Mouse (Mus musculus) thymus, postnatal 4 days (tissue): ENCODE measurements at regions not wholly inside any gene's neighbourhood (a gene's known extent, or its start where the extent isn't known, plus 50 kb on each side); places are given as distances from the start of the nearest gene placed in this dataset.
"Not testable (repeated sequence)": the region's sequence is repeated elsewhere in the genome, so short reads cannot be mapped to it uniquely, and the experiment has no call there.

ENCODE experiments used
- DNase-seq: peaks from one replicate; pipeline ENCODE4 v3.0.0; 2021

DNA sequence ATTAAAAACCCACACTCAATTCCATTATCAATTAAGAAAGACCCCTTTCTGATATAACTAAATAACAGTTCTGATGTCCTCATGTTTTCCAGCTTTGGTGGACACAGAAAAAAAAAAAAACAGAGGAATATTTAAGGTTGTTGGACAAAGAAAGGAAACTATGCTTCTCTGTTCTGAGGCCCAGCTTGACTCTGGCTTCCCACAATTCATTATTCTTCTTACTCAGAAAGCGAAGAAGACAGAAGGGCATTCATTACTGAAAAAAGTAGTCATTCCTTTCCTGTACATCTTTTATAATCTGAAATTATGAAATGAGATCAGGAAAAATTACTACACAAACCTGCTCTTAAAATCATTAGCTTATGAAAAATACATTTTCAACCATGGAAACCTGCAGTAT, 263.2 kb upstream of the 1700008P02Rik start:
- DNase-seq, result no peak

DNA sequence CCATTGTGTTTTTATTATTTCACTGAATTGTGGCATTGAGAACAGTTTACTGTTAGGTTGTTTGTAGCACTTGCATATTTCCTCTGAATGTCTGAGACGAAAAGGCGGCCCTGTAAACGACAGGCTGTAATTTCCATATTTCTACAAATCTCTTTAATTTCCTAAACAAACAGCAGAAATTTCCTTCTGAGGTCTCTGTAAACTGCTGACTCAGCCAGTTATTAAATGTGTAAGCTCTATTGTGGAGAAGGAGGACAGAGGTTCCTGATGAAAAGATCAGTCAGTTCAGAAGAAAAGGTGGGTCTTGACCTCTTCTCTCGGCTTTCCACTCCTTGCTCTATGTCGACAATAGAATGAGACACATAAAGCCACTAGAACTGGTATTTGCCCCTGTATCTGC, 256.0 kb upstream of the 1700008P02Rik start:
- DNase-seq, result no peak

DNA sequence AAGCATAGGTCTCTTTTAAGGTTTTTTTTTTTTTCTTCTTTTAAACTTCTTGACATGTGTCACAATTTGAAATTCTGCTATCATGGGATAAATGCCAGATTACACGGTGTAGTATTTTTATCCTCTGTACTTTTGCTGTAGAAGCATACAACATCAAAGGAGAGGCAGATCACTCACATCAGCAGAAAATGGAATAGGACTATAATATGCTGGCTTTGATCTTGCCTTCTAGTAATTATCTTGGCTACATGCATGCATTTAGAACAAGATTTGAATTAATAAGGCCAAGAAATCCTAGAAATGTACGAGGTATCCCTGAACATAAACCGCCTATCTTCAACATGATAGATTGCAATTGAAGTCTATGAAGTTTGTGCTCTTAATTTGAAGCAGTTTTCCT, 251.9 kb upstream of the 1700008P02Rik start:
- no peak for DNase-seq

DNA sequence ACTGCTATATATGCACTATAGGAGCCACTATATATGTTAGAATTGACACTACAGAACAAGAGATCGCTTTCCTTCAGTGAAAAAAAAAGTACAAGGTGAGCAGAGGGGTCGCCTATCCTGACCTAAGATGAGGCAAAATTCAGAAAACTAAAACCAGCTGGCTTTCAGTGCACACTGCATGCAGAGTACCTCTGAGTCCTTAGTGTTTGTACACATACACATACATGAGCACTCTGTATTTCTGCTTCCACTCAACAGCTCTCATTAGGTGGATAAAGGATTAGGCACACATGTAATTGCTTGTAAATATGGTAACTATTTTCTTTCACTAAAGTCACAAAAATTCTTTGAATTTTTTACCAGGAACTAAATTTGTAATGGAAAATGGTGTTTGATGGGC, 251.5 kb upstream of the 1700008P02Rik start:
- no peak for DNase-seq

DNA sequence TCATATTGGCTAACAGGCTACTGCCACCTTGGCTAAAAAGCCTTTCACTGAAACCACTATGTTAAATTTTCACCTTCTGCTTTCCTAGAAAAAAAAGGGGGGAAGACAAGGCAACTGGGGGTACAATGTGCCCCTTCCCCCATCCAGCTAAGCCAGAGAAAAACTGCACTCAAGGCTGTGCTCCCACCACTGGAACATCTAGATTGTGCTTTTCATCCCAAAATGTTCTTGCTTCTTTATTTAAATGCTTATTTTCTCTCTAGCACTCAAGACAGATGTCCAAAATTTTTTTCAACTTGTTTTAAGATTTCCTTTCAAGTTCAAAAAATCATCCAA, 245.9 kb upstream of the 1700008P02Rik start:
- no peak for DNase-seq

DNA sequence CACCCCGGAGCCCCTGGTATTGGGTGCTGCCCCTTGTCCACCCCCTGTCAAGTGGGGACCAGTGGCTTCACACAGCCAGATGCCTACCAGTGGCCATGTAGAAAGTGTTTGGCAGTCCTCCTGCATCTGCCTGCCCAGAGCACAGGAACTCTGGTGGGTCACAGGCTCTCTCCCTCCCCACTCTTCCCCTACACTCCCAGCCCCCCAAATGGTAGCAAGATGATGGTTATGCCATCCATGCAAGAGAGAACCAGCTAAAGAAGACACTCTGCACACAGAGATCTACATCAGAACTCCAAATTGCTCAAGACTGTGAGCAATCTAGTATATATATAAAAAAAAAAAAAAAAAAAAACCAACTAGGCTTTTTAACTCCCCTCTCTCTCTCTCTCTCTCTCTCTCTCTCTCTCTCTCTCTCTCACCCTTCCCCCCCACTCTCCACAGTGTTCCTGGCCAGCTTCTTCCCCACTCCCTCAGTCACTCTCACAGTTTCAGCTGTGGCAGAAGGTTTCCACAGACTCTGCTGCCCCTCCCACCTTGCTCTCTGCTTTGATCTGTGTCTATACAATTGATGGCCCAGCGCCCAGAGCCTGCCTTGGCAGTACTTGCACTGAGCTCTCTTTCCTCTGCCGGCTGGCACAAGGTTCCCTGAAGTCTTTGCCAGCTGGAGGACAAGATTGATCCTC, 245.4 kb upstream of the 1700008P02Rik start:
- no peak for DNase-seq

DNA sequence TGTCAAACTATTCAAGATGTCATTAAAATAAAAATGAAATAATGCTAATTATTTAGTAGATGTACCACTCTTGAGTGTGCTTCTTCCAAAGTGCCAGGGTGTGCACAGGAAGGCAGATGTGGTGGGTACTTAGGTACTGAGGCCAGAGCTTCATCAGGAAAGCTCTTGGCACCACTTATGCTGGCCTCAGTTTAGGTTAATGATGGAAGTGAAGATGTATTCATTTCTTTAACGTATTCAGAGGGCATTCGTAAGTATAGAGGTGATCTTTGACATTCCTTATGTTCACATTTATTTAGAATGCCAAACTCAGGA, 239.6 kb upstream of the 1700008P02Rik start:
- DNase-seq, result no peak

DNA sequence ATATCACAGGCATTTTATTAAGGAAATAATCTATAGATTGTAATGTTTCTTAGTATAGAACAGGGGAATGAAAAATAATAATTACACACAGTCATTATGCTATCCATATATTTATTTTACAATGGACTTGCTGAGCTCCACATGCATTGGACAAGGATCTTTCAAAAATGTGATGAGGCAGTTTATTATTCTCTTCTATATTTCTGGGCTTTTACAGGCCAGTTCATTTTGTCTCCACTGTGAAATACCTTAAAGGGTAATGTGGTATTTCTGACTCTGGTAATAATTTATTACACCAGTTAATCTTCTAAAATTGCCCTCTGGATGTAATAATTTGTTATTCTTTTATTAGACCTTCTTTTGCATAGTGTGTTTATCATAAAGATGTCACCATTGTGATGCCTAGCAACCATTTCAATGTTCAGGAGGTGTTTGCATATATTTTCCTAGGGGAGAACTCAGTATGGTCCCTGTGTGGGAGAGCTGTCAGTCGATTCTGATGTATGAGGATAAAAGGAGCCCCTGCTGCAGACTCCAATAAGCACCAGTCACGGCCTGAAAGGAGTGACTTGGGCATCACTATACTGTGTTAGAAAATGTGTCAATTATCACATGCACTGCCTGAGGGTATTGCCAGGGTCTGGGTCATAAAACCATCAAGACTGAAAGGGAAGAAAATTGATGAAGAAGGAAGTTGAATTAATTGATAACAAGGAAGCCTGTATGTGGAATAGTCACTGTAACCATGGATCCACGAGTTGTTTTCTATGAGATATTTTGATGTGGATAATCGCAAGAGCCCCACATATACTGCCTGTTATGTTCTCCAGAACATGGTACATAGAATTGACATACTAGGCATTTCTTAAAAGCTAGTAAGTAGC, 239.0 kb upstream of the 1700008P02Rik start:
- no peak for DNase-seq

DNA sequence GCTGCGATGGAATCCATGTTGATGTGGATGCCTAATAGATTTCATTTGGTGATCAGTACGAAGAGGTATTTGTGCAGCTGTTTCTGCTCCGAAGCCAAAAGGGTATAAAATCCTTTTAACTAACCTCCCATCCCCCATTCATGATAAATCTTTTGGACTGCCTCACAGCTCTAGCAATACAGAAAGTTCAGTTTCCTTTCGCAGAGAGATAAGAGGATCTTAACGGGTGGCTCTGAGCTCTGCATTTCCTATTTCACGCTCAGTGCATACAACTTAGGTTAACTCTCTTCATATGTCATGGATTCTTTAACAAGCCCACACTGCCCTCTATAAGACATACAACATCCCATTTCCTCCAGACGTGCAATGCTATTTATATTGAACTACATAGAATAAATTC, 199.1 kb upstream of the 1700008P02Rik start:
- no peak for DNase-seq

DNA sequence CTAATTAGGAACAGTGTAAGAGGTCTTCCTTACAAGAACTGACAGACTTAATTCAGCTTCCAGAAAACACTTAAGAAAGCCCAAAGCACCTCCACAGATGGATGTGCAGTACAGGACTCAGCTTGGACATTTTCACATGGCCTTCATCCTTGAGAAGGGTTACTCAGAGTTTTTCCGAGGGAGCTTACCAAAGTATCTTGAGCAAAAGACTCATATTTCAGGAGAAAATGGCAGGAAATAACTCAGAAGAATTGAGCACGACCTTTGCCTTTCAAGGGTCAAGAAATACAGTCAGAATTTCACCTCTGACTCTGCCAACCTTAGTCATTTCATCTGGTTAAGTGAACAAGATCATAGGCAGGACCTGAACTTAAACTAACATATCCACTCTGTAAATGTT, 192.1 kb upstream of the 1700008P02Rik start:
- DNase-seq, result no peak

DNA sequence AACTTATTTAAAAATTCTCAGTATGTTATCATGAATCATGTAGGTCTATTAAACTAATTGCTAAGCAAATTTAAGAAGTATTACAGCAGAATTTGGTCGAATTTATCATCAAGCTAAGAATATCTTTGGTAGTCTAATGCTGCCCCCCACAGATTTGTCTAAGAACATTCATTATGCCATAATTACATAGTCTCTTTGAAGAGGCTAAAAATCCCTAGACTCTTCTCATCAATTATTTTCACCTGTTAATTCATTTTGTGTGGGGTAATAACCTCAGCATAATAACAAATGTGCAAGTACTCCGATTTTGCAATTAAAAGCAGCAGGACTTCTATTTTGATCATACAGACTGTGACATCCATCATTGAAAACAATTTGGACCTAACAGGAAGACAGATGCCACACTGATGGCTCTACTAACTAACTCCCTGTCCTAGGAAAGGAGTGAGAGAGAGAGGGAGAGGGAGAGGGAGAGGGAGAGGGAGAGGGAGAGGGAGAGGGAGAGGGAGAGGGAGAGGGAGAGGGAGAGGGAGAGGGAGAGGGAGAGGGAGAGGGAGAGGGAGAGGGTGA, 189.2 kb upstream of the 1700008P02Rik start:
- no peak for DNase-seq

DNA sequence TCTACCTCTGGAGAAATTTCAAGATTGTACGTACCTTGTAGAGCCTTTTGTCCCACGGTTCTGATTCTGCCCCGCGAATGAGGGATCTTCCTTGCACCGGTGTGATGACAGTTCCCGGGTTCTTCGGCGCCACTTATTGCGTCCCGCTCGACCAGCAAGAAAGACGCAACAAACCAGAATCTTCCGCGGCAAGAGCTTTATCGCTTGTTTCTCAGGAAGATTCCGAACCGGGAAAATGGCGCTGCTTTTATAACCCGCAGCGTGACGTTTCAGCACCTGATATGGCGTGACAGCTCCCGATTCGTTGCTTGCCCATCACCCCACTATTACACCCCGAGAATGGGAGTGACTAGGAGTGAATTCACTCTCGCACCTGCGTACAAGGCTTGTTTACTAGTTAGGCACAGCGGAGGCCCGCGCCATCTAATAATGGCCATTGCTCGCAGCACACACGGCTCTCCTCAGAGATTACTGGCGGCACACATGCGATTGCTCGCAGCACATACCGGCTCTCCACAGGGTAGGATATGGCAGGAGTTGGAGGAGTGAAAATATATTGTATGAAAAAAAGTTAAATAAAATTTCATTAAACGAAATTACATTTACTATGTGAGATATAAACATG, 180.0 kb upstream of the 1700008P02Rik start:
- not testable (repeated sequence) for DNase-seq

DNA sequence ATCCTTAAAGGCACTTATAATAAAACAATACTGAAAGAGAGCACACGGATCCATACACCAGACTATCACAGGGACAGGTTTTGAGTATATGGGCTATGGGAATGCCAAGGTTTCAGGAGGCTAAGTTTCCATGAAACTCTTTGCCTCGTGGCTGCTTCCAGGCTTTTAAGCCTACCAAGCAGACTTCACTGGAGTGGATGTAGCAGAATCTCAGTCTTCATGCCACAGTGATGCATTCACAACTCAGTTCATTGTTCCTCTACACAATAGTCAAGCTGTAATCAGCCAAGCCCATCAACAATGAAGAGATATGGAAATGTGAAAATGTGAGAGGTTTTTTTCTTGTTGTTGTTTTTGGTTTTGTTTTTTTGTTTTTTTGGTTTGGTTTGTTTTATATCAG, 148.3 kb upstream of the 1700008P02Rik start:
- no peak for DNase-seq

DNA sequence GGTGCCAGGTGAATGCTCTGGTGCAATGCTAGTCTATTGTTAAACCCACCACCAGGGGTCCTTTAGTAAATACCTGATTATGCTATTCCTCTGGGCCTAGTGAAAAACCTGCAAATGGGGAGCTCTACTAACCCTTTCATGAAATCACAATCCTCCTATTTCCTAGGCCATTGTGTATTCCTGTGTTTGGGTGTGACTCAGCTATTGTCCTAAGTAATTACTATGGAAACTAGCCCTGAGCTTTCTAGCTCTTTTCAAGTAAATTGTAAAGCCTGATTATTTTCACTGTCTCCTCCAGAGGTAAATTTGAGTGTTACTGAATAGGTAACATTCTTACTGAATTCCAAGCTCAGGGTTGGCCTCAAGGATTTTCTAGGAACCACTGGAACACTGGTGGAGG, 147.8 kb upstream of the 1700008P02Rik start:
- not testable (repeated sequence) for DNase-seq

DNA sequence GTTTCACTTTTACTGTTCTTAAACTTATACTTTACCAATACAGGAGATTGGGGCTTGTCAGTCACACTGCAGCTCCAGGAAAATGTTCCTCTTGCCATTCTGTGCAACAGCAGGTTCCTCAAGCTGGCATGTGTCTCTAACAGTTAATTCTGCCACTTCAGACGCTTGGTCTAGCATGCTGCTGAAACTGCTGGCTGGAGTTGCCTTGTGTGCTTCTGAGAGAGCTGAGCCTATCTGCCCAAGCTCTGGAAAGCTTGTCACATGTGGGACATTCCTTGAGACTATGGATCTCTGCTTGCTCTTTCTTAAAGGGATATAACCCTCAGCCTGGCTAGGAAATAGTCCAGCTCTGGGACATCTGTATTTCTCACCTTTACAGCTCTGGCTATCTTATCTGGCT, 138.9 kb upstream of the 1700008P02Rik start:
- DNase-seq, result no peak

DNA sequence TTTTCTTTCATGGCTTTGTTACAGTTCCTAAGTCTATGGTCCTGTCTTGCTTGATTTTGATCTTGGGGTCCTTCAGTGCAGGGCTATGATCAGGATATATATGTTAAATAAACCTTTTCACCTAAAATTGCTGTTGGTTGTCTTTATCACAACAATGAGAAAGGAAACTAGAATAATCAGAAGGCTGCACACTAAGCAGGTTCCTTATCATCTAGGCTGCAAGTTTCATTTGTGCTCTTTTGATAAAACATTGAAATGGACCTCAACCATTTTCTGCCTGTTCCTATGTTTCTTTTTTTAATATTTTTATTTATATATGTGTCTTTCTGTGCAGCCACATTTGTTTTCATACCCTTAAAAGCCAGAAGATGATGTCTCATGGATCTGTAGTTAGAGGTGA, 137.3 kb upstream of the 1700008P02Rik start:
- no peak for DNase-seq

DNA sequence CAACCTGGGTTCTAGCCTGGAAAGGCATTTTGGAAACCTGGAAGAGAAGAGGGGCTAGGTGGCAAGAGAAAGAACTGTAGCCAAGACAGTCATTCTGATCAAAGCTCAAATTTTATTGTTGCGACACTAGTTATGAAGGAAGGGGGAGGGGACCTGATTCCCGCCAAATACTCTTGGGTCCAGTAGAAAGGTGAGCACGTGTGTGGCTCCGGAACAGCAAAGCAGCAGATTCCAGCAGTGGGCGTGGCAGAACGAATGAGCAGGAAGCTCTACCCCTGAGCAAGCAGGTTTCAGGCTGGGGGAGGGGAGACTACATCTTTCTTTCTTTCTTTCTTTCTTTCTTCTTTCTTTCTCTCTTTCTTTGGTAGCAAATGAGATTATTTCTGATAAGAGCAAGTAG, 130.5 kb upstream of the 1700008P02Rik start:
- not testable (repeated sequence) for DNase-seq

DNA sequence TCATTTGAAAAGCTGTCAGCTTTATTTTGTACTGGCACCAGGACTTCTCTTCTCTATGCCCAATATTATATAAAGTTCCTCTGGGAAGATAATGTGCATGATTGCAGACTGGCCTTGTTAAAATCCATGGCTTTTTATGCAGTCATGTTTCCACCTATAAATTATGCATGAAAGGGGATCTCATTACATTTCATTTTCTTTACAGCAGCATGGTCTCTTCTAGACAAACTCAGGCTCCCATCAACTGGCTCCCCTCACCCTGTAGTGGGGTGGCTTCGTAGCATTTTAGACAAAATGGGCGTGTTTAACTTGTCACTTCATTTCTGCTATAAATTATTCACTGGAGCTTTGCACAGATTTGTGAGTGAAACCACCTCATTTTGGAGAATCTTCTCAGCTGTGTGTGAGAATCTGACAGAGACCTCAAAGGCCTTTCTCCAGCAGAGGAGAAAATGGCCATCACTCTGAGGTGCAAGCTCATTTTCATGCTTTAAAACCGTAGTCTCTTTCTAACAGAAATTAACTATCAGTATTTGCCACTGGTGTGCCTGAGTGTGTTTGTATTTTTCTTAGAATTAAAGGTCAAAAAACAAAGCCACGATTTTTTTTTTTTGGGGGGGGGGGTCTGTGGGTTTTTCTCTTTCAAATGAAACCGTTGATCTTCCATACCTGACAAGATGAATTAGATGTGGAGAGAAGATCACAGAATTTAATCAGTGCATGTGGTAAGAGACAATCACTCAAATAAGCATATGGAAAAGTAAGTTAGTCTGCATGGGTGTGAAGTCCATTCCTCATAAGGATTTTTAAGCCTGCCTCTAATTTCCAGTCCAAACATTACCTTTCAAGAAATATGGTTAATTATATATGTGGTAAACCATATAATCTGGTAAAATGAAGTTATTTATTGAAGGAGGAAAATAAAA, 111.4 kb upstream of the 1700008P02Rik start:
- DNase-seq, result no peak

DNA sequence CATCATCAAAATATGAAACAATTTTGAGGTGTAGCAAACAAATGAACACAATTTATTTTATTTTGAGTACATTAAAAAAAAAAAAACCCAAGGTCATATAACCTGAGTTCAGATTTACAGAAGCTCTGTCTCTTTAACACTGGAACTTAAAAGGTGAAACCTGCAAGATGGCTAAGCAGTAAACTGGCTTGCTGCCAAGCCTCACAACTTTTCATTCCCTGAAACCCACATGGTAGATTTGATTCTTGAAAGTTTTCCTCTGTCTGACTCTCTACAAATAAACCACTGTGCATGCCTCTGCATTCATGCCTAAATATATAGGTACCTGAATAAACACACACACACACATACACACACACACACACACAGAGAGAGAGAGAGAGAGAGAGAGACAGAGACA, 109.8 kb upstream of the 1700008P02Rik start:
- DNase-seq, result no peak

DNA sequence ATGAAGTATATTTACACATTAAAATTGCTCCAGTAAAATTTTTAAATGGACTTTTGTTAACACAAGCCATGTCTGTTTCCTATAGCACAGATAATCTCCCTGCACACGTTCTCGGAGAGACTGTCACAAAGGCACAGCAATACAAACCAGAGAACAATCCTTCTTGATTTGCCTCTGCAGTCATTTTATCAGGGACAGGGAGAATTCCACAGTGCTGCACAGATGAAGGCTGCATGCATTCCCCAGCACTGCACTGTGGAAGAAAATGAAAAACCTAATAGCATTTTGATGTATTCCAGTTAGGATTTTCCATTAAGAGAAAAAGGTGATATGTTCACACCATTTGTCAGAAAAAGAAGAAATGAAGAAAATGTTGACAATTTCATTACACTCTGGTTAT, 63.4 kb upstream of the 1700008P02Rik start:
- no peak for DNase-seq

DNA sequence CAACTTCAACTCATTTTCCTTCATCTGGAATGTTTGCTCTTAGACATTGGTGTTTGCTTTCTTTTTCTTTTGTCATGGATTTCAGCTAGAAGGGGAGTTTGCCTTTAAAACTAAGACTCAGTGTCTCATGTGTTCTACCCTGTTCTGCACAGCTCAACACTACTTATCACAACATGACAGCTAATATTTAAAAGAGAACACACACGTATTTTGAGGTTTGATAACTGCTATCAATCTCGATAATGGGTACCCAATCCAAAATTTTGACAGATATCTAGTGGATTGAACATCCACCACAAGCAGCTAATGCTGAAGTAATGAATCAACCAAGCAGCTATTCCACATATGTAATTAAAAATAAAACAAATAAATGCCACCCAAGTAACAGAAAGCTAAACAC, 61.2 kb upstream of the 1700008P02Rik start:
- no peak for DNase-seq

DNA sequence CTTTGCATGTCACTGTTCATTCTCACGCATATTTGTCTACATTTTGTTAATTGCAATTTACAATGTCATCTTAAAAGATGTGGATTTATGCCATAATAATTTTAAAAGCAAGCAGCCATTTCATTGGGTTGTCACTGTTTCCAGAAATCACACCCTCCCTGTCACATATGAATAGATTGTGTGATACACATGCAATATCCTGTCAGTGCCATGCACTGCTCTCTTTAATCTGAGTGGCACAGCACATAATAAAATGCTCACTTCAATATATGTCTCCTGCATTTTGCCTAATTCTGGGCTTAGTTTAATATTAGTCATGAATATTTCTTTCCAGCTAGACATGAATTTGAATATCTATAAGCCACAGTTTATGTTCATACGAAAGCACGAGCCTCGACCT, 56.1 kb upstream of the 1700008P02Rik start:
- no peak for DNase-seq

DNA sequence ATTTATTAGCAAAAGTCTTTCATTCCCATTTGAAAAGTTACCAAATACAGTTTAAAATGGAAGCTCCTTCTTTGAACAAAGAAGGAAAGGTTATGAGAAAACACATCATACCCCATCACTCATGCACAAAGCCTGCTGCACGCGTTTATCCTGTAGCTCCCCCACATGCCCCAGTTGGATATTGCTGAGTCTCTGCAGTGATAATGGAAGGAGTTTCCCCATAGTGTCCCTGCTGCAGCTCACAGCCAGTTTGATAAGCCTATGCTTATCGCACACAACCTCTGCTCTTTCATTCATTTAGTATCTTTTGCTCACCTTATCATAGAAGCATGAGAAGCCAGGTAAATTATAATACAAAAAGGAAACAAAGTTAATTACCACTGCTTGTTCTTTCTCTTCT, 55.1 kb upstream of the 1700008P02Rik start:
- DNase-seq, result no peak
